9 mouse cellular contexts compared by ENCODE assay signal in genomic region chr8:109463677-109464313, GRCm38 (mm10). TPM values are rescaled to one million over a fixed set of nuclear protein-coding genes. Genes with fewer than 3 reads are reported as not detected.
DNase-seq lines count a peak whose midpoint lies in the region; ATAC-seq and TF ChIP-seq lines count a peak whose summit lies in the region.
"Had no signal": no experiment of that assay in that cellular context is flagged by ENCODE, and none has a peak within 500 bp of the region (broad histone marks: within the 10 kb centered on the region; RNA-seq: fewer than 3 reads in every experiment).

No protein-coding gene starts in this region.

- peak overlapping the region; percentile 56 for H3K4me2 ChIP-seq in embryonic facial prominence, embryonic 13.5 days
- peak overlapping the region; percentile 34 for H3K4me2 ChIP-seq in intestine, embryonic 14.5 days (ENCODE audit: low read length)

- no peaks in the 10 kb centered on the region for H3K9me3 ChIP-seq in embryonic facial prominence, embryonic 13.5 days
- no peaks in the 10 kb centered on the region for H3K9me3 ChIP-seq in intestine, embryonic 14.5 days (ENCODE audit: control insufficient read depth, low read length)

- H3K4me3 ChIP-seq in left cerebral cortex, adult 2 months = no peak overlapping the region
- no peak overlapping the region for H3K4me3 ChIP-seq in embryonic facial prominence, embryonic 13.5 days
- peak overlapping the region; percentile 7; the same call in 1 of the 2 replicates for H3K4me3 ChIP-seq in intestine, embryonic 14.5 days (ENCODE audit: low read depth, low read length)
- H3K4me3 ChIP-seq in olfactory bulb, adult 2 months (ENCODE audit: insufficient read depth, low read depth, low read length) = no peak overlapping the region

- no peak for TF ChIP-seq POLR2A in olfactory bulb, adult 2 months (IDR thresholded peaks at IDR 0.05; ENCODE audit: insufficient read depth, low read depth, low read length)

- peak overlapping the region; percentile 68; the same call in 1 of the 2 replicates for H3K27ac ChIP-seq in left cerebral cortex, adult 2 months
- H3K27ac ChIP-seq in embryonic facial prominence, embryonic 13.5 days = 0 out of 2 replicates have a peak overlapping the region, but pooled peaks have one; percentile 4
- H3K27ac ChIP-seq in intestine, embryonic 14.5 days (ENCODE audit: low read depth) = no peak overlapping the region
- peak overlapping the region; percentile 49 for H3K27ac ChIP-seq in olfactory bulb, adult 2 months (ENCODE audit: insufficient read depth, low read depth, low read length)

- no peak for TF ChIP-seq CTCF in left cerebral cortex, adult 2 months (IDR thresholded peaks at IDR 0.05)
- TF ChIP-seq CTCF in olfactory bulb, adult 2 months (IDR thresholded peaks at IDR 0.05; ENCODE audit: insufficient read depth, low read depth, low read length) = no peak

- peaks cover 31% of the 10 kb centered on the region for H3K4me1 ChIP-seq in embryonic facial prominence, embryonic 13.5 days
- H3K4me1 ChIP-seq in intestine, embryonic 14.5 days (replicated peaks; ENCODE audit: control insufficient read depth, insufficient read depth, low read length) = peaks cover 17% of the 10 kb centered on the region
- H3K4me1 ChIP-seq in olfactory bulb, adult 2 months (ENCODE audit: control insufficient read depth, insufficient read depth, low read length) = peaks cover 14% of the 10 kb centered on the region

- no peak for ATAC-seq in embryonic facial prominence, embryonic 13.5 days (ENCODE audit: insufficient number of reproducible peaks, insufficient read depth, low FRiP score, low TSS enrichment, low read depth)
- ATAC-seq in intestine, embryonic 14.5 days (replicated peaks; ENCODE audit: low FRiP score, low TSS enrichment, low read depth) = no peak

- DNase-seq in left cerebral cortex, adult 2 months (ENCODE audit: extremely low spot score in 1 of 2, low spot score in 2 of 2) = no peak
- DNase-seq in left cerebral cortex, postnatal 10 days (ENCODE audit: extremely low spot score in 1 of 2, low spot score in 2 of 2) = no peak
- DNase-seq in intestine, embryonic 14.5 days (ENCODE audit: low spot score) = peak; percentile 64
- DNase-seq in kidney, postnatal 25 days = no peak
- DNase-seq in cerebellum, adult 9-11 months = no peak
- no peak for DNase-seq in cerebellum, adult 11 months
- DNase-seq: gastrocnemius, postnatal 10 days had no signal

- peaks cover 9% of the 10 kb centered on the region; the same call in 1 of the 2 replicates for H3K27me3 ChIP-seq in embryonic facial prominence, embryonic 13.5 days
- H3K27me3 ChIP-seq in intestine, embryonic 14.5 days (replicated peaks; ENCODE audit: control insufficient read depth, insufficient read depth, low read length) = no peaks in the 10 kb centered on the region

- no peak overlapping the region for H3K9ac ChIP-seq in embryonic facial prominence, embryonic 13.5 days
- H3K9ac ChIP-seq in intestine, embryonic 14.5 days (ENCODE audit: low read length) = no peak overlapping the region

- intact Hi-C loops in left cerebral cortex, adult 2 months (cut with DNase I) = loop anchor here (2.0 to 10.0 kb wide), 4 partner anchors 47 to 1649 kb away; no protein-coding TSS in a partner anchor
- intact Hi-C loops in left cerebral cortex, postnatal 10 days (cut with DNase I) = no loop called here

- no peaks in the 10 kb centered on the region for H3K36me3 ChIP-seq in embryonic facial prominence, embryonic 13.5 days
- H3K36me3 ChIP-seq in intestine, embryonic 14.5 days (ENCODE audit: control insufficient read depth, insufficient read depth, low read length) = no peaks in the 10 kb centered on the region

- WGBS in embryonic facial prominence, embryonic 13.5 days = 23% methylated on average over 13 of the region's 13 CpGs
- 25% methylated on average over 13 of the region's 13 CpGs for WGBS in intestine, embryonic 14.5 days
- WGBS in olfactory bulb, adult 2 months = 28% methylated on average over 13 of the region's 13 CpGs

RNA-seq across cellular contexts. Expression of gene Pmfbp1, which starts 30.0 kb away (rescaled TPM):
- total RNA-seq in left cerebral cortex, adult 2 months (2021) = under 1 TPM; 0.32 to 0.42 TPM
- under 1 TPM; 0.22 to 0.58 TPM for total RNA-seq in left cerebral cortex, postnatal 10 days (2021)
- polyA plus RNA-seq in embryonic facial prominence, embryonic 13.5 days (2015; fragmentation: Nextera tagmentation; extraction: Ambion mirVana) = 0.14 TPM in 1 of 2 replicates, not detected in the other
- polyA plus RNA-seq in intestine, embryonic 14.5 days (2014; fragmentation: Nextera tagmentation; extraction: Ambion mirVana) = 0.05 TPM in 1 of 2 replicates, not detected in the other
- polyA plus RNA-seq in olfactory bulb, adult 2 months (2012; ENCODE audit: insufficient read depth, insufficient read length, low replicate concordance, missing spikeins) = not detected in 2 replicates
- total RNA-seq: gastrocnemius, postnatal 10 days had no signal
